Mouse (Mus musculus): ENCODE results near the gene Socs2. TPM values are rescaled to one million over a fixed set of nuclear protein-coding genes. Genes with fewer than 3 reads are reported as not detected.
A peak's percentile ranks its signal among the peaks of the same experiment; 100 is the strongest.

Socs2 gene
- 27.5 TPM for polyA plus RNA-seq (2012; fragmentation: generic; extraction: Trizol)

DNA sequence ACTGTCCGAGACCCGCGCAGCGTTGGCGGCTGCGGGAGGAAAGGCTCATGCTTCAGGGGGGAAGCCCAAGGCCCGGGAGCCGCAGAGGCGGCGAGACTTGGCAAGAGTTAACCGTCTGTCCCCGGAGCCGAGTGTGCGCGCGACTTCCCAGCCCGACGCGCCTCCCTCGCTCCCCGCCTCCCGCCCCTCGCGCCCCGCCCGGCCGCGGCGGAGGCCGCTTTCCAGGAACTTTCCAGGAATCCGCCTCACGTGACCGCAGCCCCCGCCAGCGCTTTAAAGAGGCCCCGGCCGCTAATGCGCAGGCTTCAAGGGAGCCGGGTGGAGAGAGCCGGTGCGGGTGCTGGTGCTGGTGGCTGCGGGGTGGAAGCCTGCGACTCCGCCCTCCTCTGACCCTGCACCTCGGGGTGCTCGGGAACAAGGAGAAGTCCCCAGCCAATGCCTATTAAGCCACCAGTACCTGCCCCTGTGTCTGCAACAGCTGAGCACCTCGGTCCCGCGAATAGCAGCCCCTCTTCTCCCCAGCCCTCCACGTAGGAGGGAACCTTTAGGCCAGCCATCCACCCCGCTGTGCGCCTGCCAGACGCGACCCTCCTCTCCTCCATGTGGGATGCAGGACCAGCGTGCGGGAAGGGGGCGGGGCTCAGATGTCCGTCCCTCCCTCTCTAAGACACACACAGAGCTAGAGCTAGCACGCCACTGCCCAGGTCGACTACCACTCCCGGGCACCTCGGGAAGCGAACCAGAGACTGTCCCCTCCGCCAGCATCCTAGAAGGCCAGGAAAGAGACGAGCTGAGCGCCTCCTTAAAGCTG, at the start of gene Socs2:
TSS of gene Socs2 (minus strand) at position 496 of the 811 bp plus-strand sequence.
- Histone ChIP-seq H3K79me2 (ENCODE audit: control insufficient read depth, insufficient read depth) (peaks cover 17% of the 10 kb centered on the region), H3K4me3 (peak within 1 kb of the TSS; percentile 91), H3K27me3 (ENCODE audit: control insufficient read depth, insufficient read depth, insufficient read length) (no peaks in the 10 kb centered on the region), H3K36me3 (ENCODE audit: control insufficient read depth, insufficient read depth) (peaks cover 6% of the 10 kb centered on the region), H3ac (ENCODE audit: control insufficient read depth, insufficient read length) (peak within 1 kb of the TSS; percentile 69), H3K4me2 (ENCODE audit: low read depth) (peak within 1 kb of the TSS; percentile 99)
- peak in 2 of 3 experiments; percentile 1 to 19 for TF ChIP-seq MYOG (IDR thresholded peaks at IDR 0.05; ENCODE audit: control insufficient read depth in 1 of 3, insufficient read depth in 1 of 3, insufficient read length in 2 of 3, low read depth in 2 of 3)
- no peak for TF ChIP-seq TCF12 (IDR thresholded peaks at IDR 0.05; ENCODE audit: insufficient read depth, poor library complexity, severe bottlenecking)
- TF ChIP-seq POLR2AphosphoS2 (IDR thresholded peaks at IDR 0.05; ENCODE audit: insufficient read length, low read depth) = peak; percentile 63
- no peak for TF ChIP-seq TCF3 (IDR thresholded peaks at IDR 0.05; ENCODE audit: insufficient read length, low read depth)
- no peak for TF ChIP-seq REST (IDR thresholded peaks at IDR 0.05; ENCODE audit: insufficient read depth, insufficient read length)
- peak in 2 of 3 experiments; percentile 3 to 31 for TF ChIP-seq MYOD1 (IDR thresholded peaks at IDR 0.05; ENCODE audit: control insufficient read depth in 1 of 3, insufficient read length in 2 of 3, low read depth in 2 of 3)
- no peak for TF ChIP-seq MAX (IDR thresholded peaks at IDR 0.05; ENCODE audit: low read depth)
- TF ChIP-seq SRF (IDR thresholded peaks at IDR 0.05; ENCODE audit: control insufficient read depth, insufficient read length, low read depth) = no peak
- no peak for TF ChIP-seq CEBPB (IDR thresholded peaks at IDR 0.05; ENCODE audit: insufficient read depth, poor library complexity, severe bottlenecking)
- TF ChIP-seq USF1 (IDR thresholded peaks at IDR 0.05; ENCODE audit: low read depth) = peak; percentile 87
- peak; percentile 83 for TF ChIP-seq POLR2A (IDR thresholded peaks at IDR 0.05; ENCODE audit: insufficient read length, low read depth)
- no peak for TF ChIP-seq E2F4 (IDR thresholded peaks at IDR 0.05; ENCODE audit: insufficient read depth)

DNA sequence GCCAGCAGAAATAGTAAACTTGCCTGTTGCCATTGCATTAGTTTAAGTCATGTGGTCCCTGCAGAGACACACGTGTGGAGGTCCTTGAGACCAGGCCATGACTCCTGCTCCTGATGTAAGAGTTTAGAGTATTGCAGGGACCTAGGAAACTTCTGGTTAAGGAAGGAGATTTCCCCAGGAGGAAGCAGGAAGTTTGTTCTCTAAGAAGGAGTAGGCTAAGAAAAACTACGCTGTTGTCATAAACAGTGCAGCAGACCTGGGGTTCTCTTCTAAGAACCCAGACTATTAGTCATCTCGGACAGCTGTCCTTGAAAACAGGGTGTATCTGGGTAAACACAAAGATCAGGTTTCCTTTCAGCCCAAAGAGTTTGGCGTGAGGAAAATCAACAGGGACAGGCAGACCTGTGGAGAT, 48.5 kb upstream of the Socs2 start:
- no peak overlapping the region for H3K4me3 ChIP-seq
- TF ChIP-seq CEBPB (IDR thresholded peaks at IDR 0.05; ENCODE audit: insufficient read depth, poor library complexity, severe bottlenecking) (peak; percentile 90; the same call in 1 of the 2 replicates), TCF3 (IDR thresholded peaks at IDR 0.05; ENCODE audit: insufficient read length, low read depth) (no peak), MYOG (IDR thresholded peaks at IDR 0.05; ENCODE audit: control insufficient read depth in 1 of 3, insufficient read depth in 1 of 3, insufficient read length in 2 of 3, low read depth in 2 of 3) (peak in 2 of 3 experiments; percentile 9 to 80), E2F4 (IDR thresholded peaks at IDR 0.05; ENCODE audit: insufficient read depth) (no peak), TCF12 (IDR thresholded peaks at IDR 0.05; ENCODE audit: insufficient read depth, poor library complexity, severe bottlenecking) (peak; percentile 77), SRF (IDR thresholded peaks at IDR 0.05; ENCODE audit: control insufficient read depth, insufficient read length, low read depth) (no peak), POLR2AphosphoS2 (IDR thresholded peaks at IDR 0.05; ENCODE audit: insufficient read length, low read depth) (no peak), POLR2A (IDR thresholded peaks at IDR 0.05; ENCODE audit: insufficient read length, low read depth) (peak; percentile 15), MYOD1 (IDR thresholded peaks at IDR 0.05; ENCODE audit: control insufficient read depth in 1 of 3, insufficient read length in 2 of 3, low read depth in 2 of 3) (peak; percentile 46 to 76 (median 74)), USF1 (IDR thresholded peaks at IDR 0.05; ENCODE audit: low read depth) (peak; percentile 70), MAX (IDR thresholded peaks at IDR 0.05; ENCODE audit: low read depth) (peak; percentile 85)
- H3K36me3 ChIP-seq (ENCODE audit: control insufficient read depth, insufficient read depth) = no peaks in the 10 kb centered on the region
- no peaks in the 10 kb centered on the region for H3K79me2 ChIP-seq (ENCODE audit: control insufficient read depth, insufficient read depth)
- no peak overlapping the region for H3ac ChIP-seq (ENCODE audit: control insufficient read depth, insufficient read length)
- H3K4me2 ChIP-seq (ENCODE audit: low read depth) = peak overlapping the region; percentile 94
- no peaks in the 10 kb centered on the region for H3K27me3 ChIP-seq (ENCODE audit: control insufficient read depth, insufficient read depth, insufficient read length)

DNA sequence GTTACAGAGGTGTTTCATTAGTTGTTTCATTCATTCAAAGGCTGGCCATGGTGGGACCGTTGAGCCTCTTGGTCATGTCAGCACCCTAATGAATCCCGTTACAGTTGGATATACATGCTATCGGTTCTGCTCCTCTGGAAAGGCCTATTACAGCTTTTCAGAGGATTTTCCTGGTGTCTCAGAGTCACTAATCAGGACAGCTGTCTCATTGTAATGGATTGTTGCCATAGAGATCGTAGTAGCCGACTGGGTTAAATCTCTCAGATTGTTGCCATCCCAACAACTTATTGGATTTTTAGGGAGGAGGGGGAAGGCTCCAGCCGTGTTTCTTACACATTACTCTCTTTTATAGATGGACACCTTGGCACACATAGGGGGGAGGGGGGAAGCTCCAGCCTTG, 47.5 kb upstream of the Socs2 start:
- no peak for TF ChIP-seq E2F4 (IDR thresholded peaks at IDR 0.05; ENCODE audit: insufficient read depth)
- no peak for TF ChIP-seq REST (IDR thresholded peaks at IDR 0.05; ENCODE audit: insufficient read depth, insufficient read length)
- TF ChIP-seq MAX (IDR thresholded peaks at IDR 0.05; ENCODE audit: low read depth) = no peak
- TF ChIP-seq POLR2AphosphoS2 (IDR thresholded peaks at IDR 0.05; ENCODE audit: insufficient read length, low read depth) = no peak
- no peak for TF ChIP-seq POLR2A (IDR thresholded peaks at IDR 0.05; ENCODE audit: insufficient read length, low read depth)
- no peak for TF ChIP-seq CEBPB (IDR thresholded peaks at IDR 0.05; ENCODE audit: insufficient read depth, poor library complexity, severe bottlenecking)
- TF ChIP-seq MYOG (IDR thresholded peaks at IDR 0.05; ENCODE audit: control insufficient read depth in 1 of 3, insufficient read depth in 1 of 3, insufficient read length in 2 of 3, low read depth in 2 of 3) = no peak
- no peak for TF ChIP-seq TCF3 (IDR thresholded peaks at IDR 0.05; ENCODE audit: insufficient read length, low read depth)
- TF ChIP-seq MYOD1 (IDR thresholded peaks at IDR 0.05; ENCODE audit: control insufficient read depth in 1 of 3, insufficient read length in 2 of 3, low read depth in 2 of 3) = no peak
- TF ChIP-seq SRF (IDR thresholded peaks at IDR 0.05; ENCODE audit: control insufficient read depth, insufficient read length, low read depth) = no peak
- no peak for TF ChIP-seq USF1 (IDR thresholded peaks at IDR 0.05; ENCODE audit: low read depth)
- no peak for TF ChIP-seq TCF12 (IDR thresholded peaks at IDR 0.05; ENCODE audit: insufficient read depth, poor library complexity, severe bottlenecking)
- Histone ChIP-seq H3K4me3 (no peak overlapping the region), H3K36me3 (ENCODE audit: control insufficient read depth, insufficient read depth) (no peaks in the 10 kb centered on the region), H3K27me3 (ENCODE audit: control insufficient read depth, insufficient read depth, insufficient read length) (no peaks in the 10 kb centered on the region), H3K79me2 (ENCODE audit: control insufficient read depth, insufficient read depth) (no peaks in the 10 kb centered on the region), H3K4me2 (ENCODE audit: low read depth) (peak overlapping the region; percentile 36), H3ac (ENCODE audit: control insufficient read depth, insufficient read length) (no peak overlapping the region)

DNA sequence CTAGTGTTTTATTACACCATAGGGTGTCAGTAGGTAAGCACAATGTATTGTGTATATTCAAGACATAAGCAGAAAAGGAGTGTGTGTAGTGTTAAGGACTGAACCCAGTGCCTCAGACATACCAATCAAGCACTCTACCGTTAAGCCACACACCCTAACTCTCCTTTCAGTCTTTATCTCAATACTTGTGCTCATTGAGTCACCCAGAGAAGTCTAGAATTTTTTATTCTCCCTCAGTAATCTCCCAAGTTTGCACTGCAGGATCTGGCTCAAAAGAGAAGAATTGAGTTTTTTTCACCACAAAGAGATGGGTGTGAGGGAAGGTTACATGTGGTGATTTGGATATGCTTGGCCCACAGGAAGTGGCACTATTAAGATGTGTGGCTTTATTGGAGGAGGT, 45.3 kb upstream of the Socs2 start:
- no peak overlapping the region for H3ac ChIP-seq (ENCODE audit: control insufficient read depth, insufficient read length)
- H3K79me2 ChIP-seq (ENCODE audit: control insufficient read depth, insufficient read depth) = no peaks in the 10 kb centered on the region
- H3K4me2 ChIP-seq (ENCODE audit: low read depth) = no peak overlapping the region
- H3K36me3 ChIP-seq (ENCODE audit: control insufficient read depth, insufficient read depth) = no peaks in the 10 kb centered on the region
- no peak overlapping the region for H3K4me3 ChIP-seq
- no peaks in the 10 kb centered on the region for H3K27me3 ChIP-seq (ENCODE audit: control insufficient read depth, insufficient read depth, insufficient read length)
- no peak for TF ChIP-seq USF1 (IDR thresholded peaks at IDR 0.05; ENCODE audit: low read depth)
- no peak for TF ChIP-seq MYOD1 (IDR thresholded peaks at IDR 0.05; ENCODE audit: control insufficient read depth in 1 of 3, insufficient read length in 2 of 3, low read depth in 2 of 3)
- TF ChIP-seq MYOG (IDR thresholded peaks at IDR 0.05; ENCODE audit: control insufficient read depth in 1 of 3, insufficient read depth in 1 of 3, insufficient read length in 2 of 3, low read depth in 2 of 3) = no peak
- TF ChIP-seq POLR2AphosphoS2 (IDR thresholded peaks at IDR 0.05; ENCODE audit: insufficient read length, low read depth) = no peak
- TF ChIP-seq E2F4 (IDR thresholded peaks at IDR 0.05; ENCODE audit: insufficient read depth) = no peak
- TF ChIP-seq TCF3 (IDR thresholded peaks at IDR 0.05; ENCODE audit: insufficient read length, low read depth) = no peak
- TF ChIP-seq CEBPB (IDR thresholded peaks at IDR 0.05; ENCODE audit: insufficient read depth, poor library complexity, severe bottlenecking) = no peak
- TF ChIP-seq REST (IDR thresholded peaks at IDR 0.05; ENCODE audit: insufficient read depth, insufficient read length) = no peak
- no peak for TF ChIP-seq SRF (IDR thresholded peaks at IDR 0.05; ENCODE audit: control insufficient read depth, insufficient read length, low read depth)
- TF ChIP-seq TCF12 (IDR thresholded peaks at IDR 0.05; ENCODE audit: insufficient read depth, poor library complexity, severe bottlenecking) = no peak
- TF ChIP-seq POLR2A (IDR thresholded peaks at IDR 0.05; ENCODE audit: insufficient read length, low read depth) = no peak
- TF ChIP-seq MAX (IDR thresholded peaks at IDR 0.05; ENCODE audit: low read depth) = no peak

Measured in myocyte (in vitro differentiated cells).